Comparison of ENCODE assay signal across 8 mouse cellular contexts in the genomic region with DNA sequence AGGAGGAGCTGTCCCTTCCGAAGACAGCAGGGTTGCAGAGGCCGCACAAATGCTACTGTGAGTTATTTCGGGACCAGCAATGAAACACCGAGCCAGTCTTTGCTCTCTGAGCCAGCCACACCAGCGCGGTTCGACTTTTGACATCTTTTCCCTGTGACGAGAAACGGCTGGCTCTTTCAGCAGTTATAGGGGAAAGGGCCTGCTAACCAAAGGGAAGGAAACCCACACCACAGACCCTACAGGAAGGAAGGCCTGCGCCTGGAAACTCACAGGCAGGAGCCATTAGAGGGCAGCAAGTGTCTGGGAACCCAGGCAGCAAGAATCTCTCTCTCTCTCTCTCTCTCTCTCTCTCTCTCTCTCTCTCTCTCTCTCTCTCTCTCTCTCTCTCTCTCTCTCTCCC.
DNase-seq lines count a peak whose midpoint lies in the region; ATAC-seq and TF ChIP-seq lines count a peak whose summit lies in the region.

No protein-coding gene starts in this region.

- TF ChIP-seq CTCF in ES-Bruce4 (IDR thresholded peaks at IDR 0.05; ENCODE audit: low read depth, low read length), result peak; percentile 37
- TF ChIP-seq CTCF in layer of hippocampus, adult 2 months (conservative IDR thresholded peaks at IDR 0.05), result peak; percentile 66

- H3K9ac ChIP-seq in ES-Bruce4 (ENCODE audit: low read depth, poor library complexity, severe bottlenecking), result no peak overlapping the region
- 0 out of 2 replicates have a peak overlapping the region, but pooled peaks have one; percentile 17 for H3K9ac ChIP-seq in forebrain, embryonic 12.5 days

- no peaks in the 10 kb centered on the region for H3K36me3 ChIP-seq in ES-Bruce4 (ENCODE audit: control insufficient read depth, insufficient read depth, low read length, poor library complexity, severe bottlenecking)
- no peaks in the 10 kb centered on the region for H3K36me3 ChIP-seq in forebrain, embryonic 12.5 days (replicated peaks)

- peak; percentile 64 for DNase-seq in adrenal gland, postnatal 25 days
- DNase-seq in heart, postnatal 25 days (ENCODE audit: low spot score), result peak; percentile 57
- peak; percentile 47 to 53 for DNase-seq in layer of hippocampus, adult 2 months (ENCODE audit: low spot score in 2 of 2)
- peak; percentile 88 for DNase-seq in lung, postnatal 25 days (ENCODE audit: low spot score)
- DNase-seq in skeletal muscle tissue, adult 2 months (ENCODE audit: low read depth, low spot score), result peak; percentile 72
- no peak for DNase-seq in natural killer cell, adult 2 months (ENCODE audit: low spot score in 2 of 2)

- H3K4me2 ChIP-seq in forebrain, embryonic 12.5 days, result peak overlapping the region; percentile 43; the same call in 1 of the 2 replicates

- no peak for TF ChIP-seq POLR2A in ES-Bruce4 (IDR thresholded peaks at IDR 0.05; ENCODE audit: insufficient read depth, low read length)

- H3K27ac ChIP-seq in ES-Bruce4 (ENCODE audit: insufficient read depth, low read length), result no peak overlapping the region
- H3K27ac ChIP-seq in forebrain, embryonic 12.5 days, result no peak overlapping the region
- H3K27ac ChIP-seq in layer of hippocampus, adult 2 months, result peak overlapping the region; percentile 89

- intact Hi-C loops in heart, postnatal 25 days (cut with DNase I), result loop anchor here (2.0 to 5.0 kb wide), 2 partner anchors 32 to 45 kb away; no protein-coding TSS in a partner anchor

- H3K27me3 ChIP-seq in ES-Bruce4 (ENCODE audit: control insufficient read depth, insufficient read depth, low read length, poor library complexity, severe bottlenecking), result no peaks in the 10 kb centered on the region
- H3K27me3 ChIP-seq in forebrain, embryonic 12.5 days, result peaks cover 14% of the 10 kb centered on the region; the same call in 1 of the 2 replicates

- peaks cover 4% of the 10 kb centered on the region for H3K4me1 ChIP-seq in ES-Bruce4 (ENCODE audit: control insufficient read depth, insufficient read depth, low read length)
- peaks cover 19% of the 10 kb centered on the region for H3K4me1 ChIP-seq in forebrain, embryonic 12.5 days

- H3K4me3 ChIP-seq in ES-Bruce4 (ENCODE audit: low read depth, low read length), result 0 out of 2 replicates have a peak overlapping the region, but pooled peaks have one; percentile 1
- no peak overlapping the region; the same call in 1 of the 2 replicates for H3K4me3 ChIP-seq in forebrain, embryonic 12.5 days (replicated peaks)
- no peak overlapping the region for H3K4me3 ChIP-seq in layer of hippocampus, adult 2 months

- peak; percentile 68 for ATAC-seq in forebrain, embryonic 12.5 days (ENCODE audit: low FRiP score)

- 12% methylated on average over 10 of the region's 10 CpGs for WGBS in forebrain, embryonic 12.5 days

- TF ChIP-seq EP300 in ES-Bruce4 (IDR thresholded peaks at IDR 0.05; ENCODE audit: insufficient read depth, low read depth, low read length), result no peak

- H3K9me3 ChIP-seq in ES-Bruce4 (replicated peaks; ENCODE audit: control insufficient read depth, insufficient read depth, low read length, poor library complexity, severe bottlenecking), result no peaks in the 10 kb centered on the region
- no peaks in the 10 kb centered on the region for H3K9me3 ChIP-seq in forebrain, embryonic 12.5 days

Comparison
In these comparisons a context has a peak if more than half of its experiments do, and no peak if none do; other contexts are left out.
1. DNase-seq: peak in adrenal gland, postnatal 25 days (single experiment), heart, postnatal 25 days (single experiment), layer of hippocampus, adult 2 months (2 of 2), lung, postnatal 25 days (single experiment) and skeletal muscle tissue, adult 2 months (single experiment); none in natural killer cell, adult 2 months (0 of 2).